Mouse (Mus musculus): ENCODE measurements around the gene Mdm2.

GRCm38 (mm10) chr10:117749787-117750343 is 39.3 kb upstream of the Mdm2 start:
- TF ChIP-seq CTCF (IDR thresholded peaks at IDR 0.05; ENCODE audit: borderline replicate concordance, control insufficient read depth, extremely low read depth, insufficient read depth, low read length, poor library complexity) (no peak), POLR2A (IDR thresholded peaks at IDR 0.05; ENCODE audit: control insufficient read depth, extremely low read depth, insufficient read depth, low read length, poor library complexity) (no peak)

Data from thymus, adult 2 months (tissue).